Mouse (Mus musculus) hindbrain, embryonic 14.5 days (tissue): ENCODE data around the gene Scpep1. TPM values are rescaled to one million over a fixed set of nuclear protein-coding genes. Genes with fewer than 3 reads are reported as not detected.

Experiments used
- ATAC-seq: fragments of 200-750 bp; cut with Nextera tagmentation; 2 replicates; pipeline ENCODE4 v1.8.0; 2017; ENCODE audit warnings: moderate number of reproducible peaks, mild to moderate bottlenecking, moderate TSS enrichment, moderate library complexity; ENCODE audit not compliant: low FRiP score
- DNase-seq: peaks from one replicate; pipeline ENCODE4 v3.0.0-alpha.2; 2015; ENCODE audit warnings: low spot score
- H3K27ac ChIP-seq: fragments of 300-500 bp; sonication (generic); 2 replicates; pipeline ENCODE4 v1.5.1; 2014; ENCODE audit warnings: mild to moderate bottlenecking, moderate library complexity
- H3K27me3 ChIP-seq: fragments of 300-500 bp; sonication (generic); 2 replicates; pipeline ENCODE4 v1.6.1; 2014; ENCODE audit warnings: mild to moderate bottlenecking, low read length, mixed read lengths; ENCODE audit not compliant: control insufficient read depth, insufficient read depth
- H3K36me3 ChIP-seq: fragments of 300-500 bp; sonication (generic); replicated peaks from 2 replicates; pipeline ENCODE4 v1.6.1; 2014; ENCODE audit not compliant: control insufficient read depth, insufficient read depth
- H3K4me1 ChIP-seq: fragments of 300-500 bp; sonication (generic); replicated peaks from 2 replicates; pipeline ENCODE4 v1.6.1; 2014; ENCODE audit warnings: antibody characterized with exemption, low read length, mixed read lengths; ENCODE audit not compliant: control insufficient read depth, insufficient read depth
- H3K4me2 ChIP-seq: fragments of 300-500 bp; sonication (generic); replicated peaks from 2 replicates; pipeline ENCODE4 v1.6.1; 2014; ENCODE audit warnings: mild to moderate bottlenecking, moderate library complexity
- H3K4me3 ChIP-seq: fragments of 300-500 bp; sonication (generic); replicated peaks from 2 replicates; pipeline ENCODE4 v1.5.1; 2014; ENCODE audit warnings: mild to moderate bottlenecking, low read length
- H3K9ac ChIP-seq: fragments of 300-500 bp; sonication (generic); 2 replicates; pipeline ENCODE4 v1.6.1; 2014
- H3K9me3 ChIP-seq: fragments of 300-500 bp; sonication (generic); 2 replicates; pipeline ENCODE4 v1.6.1; 2016; ENCODE audit warnings: low read length; ENCODE audit not compliant: control insufficient read depth
- WGBS: fragments of 180-500 bp; shearing (Covaris S2); extraction: QIAGEN DNeasy Blood & Tissue Kit; methylation state at CpG from one replicate; pipeline ENCODE4 v1.1.7; 2014; 5-methylcytosine and 5-hydroxymethylcytosine counted together
- polyA plus RNA-seq: library from polyadenylated mRNA; unstranded; fragments of >200 nt; fragmentation: Nextera tagmentation; extraction: Ambion mirVana; gene quantifications from 2 replicates; pipeline ENCODE4 v1.2.1, GENCODE M21; 2014

Gene Scpep1
- polyA plus RNA-seq, 1 experiment from 2014 or later = 28.7 TPM

DNA sequence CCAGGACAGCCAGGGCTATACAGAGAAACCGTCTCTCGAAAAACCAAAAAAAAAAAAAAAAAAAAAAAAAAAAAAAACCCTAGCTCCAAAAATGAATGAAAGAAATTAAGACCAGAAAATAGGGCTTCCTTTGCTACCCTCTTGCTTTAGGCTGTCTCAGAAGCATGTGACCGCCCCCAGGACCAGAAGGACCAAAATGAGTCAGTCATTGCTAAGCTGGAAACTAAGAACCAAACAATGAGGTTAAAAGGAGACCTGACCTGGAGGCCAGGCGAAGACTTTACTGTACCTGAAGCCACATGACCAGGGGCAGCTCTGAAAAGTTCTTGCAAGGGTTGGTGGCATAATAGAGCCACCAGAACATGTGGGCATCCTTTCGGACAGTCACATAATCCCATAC is 3.1 kb downstream of the Scpep1 start:
- ATAC-seq = no peak
- no peaks in the 10 kb centered on the region for H3K9me3 ChIP-seq
- 97% methylated on average over 5 of the region's 5 CpGs for WGBS

DNA sequence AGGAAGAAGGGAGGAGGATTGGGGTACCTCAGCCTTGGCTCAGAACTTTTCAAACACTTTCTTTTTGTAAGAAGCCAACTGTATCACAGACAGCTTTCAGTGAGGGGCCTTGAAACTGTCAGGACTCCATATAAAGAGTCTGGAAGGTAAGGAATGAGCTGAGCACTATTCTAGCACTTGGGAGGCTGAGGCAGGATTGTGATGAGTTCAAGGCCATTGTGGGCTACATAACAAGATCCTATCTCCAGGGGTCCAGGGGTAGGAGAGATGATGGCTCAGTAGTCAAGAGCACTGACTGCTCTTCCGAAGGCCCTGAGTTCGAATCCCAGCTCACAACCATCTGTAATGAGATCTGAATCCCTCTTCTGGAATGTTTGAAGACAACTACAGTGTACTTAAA is 3.7 kb downstream of the Scpep1 start:
- peaks cover 7% of the 10 kb centered on the region; the same call in 1 of the 2 replicates for H3K36me3 ChIP-seq
- H3K4me2 ChIP-seq = no peak overlapping the region
- no peaks in the 10 kb centered on the region; the same call in 1 of the 2 replicates for H3K4me1 ChIP-seq
- ATAC-seq (no peak), DNase-seq (no peak)
- H3K27me3 ChIP-seq = no peaks in the 10 kb centered on the region
- no peak overlapping the region for H3K4me3 ChIP-seq
- no peak overlapping the region for H3K27ac ChIP-seq
- WGBS = 98% methylated on average over 2 of the region's 2 CpGs
- no peaks in the 10 kb centered on the region for H3K9me3 ChIP-seq
- H3K9ac ChIP-seq = no peak overlapping the region

More for the DNA sequence above, 3.1 kb downstream of the Scpep1 start:
- H3K4me2 ChIP-seq = no peak overlapping the region
- H3K4me1 ChIP-seq = no peaks in the 10 kb centered on the region; the same call in 1 of the 2 replicates
- H3K4me3 ChIP-seq = no peak overlapping the region
- H3K27me3 ChIP-seq = no peaks in the 10 kb centered on the region
- H3K27ac ChIP-seq = no peak overlapping the region
- no peak overlapping the region for H3K9ac ChIP-seq
- DNase-seq = no peak
- peaks cover 7% of the 10 kb centered on the region; the same call in 1 of the 2 replicates for H3K36me3 ChIP-seq

DNA sequence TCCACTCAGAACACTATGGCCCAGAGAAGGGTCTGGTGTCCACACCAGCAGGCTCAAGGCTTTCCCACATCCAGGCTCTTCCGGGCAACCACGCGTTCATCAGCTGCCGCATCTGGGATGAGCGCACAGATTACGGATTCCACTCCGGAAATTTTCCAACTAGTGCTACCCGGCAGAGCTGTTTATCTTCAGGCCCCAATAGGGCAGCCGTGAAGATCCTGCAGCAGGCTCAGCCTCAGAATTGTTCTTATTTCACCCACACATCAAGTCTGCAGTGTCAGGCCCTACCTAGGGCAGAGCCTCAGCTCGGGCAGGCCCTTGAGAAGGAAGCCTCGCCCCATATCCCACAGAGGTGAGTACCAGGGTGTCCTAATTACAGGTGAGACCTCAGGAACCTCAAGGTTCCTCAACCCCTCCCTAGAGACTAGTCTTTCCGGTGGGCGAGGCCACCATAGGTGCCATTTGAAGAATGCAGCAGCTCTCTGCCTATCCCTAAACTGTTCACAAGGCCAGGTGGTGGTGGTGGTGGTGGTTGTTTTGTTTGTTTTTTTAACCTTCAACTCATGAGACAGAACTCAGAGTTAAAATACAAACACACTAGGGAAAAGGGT is 4.5 kb downstream of the Scpep1 start:
- Histone ChIP-seq H3K9ac (no peak overlapping the region), H3K4me3 (no peak overlapping the region), H3K9me3 (no peaks in the 10 kb centered on the region), H3K36me3 (peaks cover 10% of the 10 kb centered on the region; the same call in 1 of the 2 replicates), H3K4me2 (no peak overlapping the region), H3K27me3 (no peaks in the 10 kb centered on the region), H3K27ac (no peak overlapping the region), H3K4me1 (no peaks in the 10 kb centered on the region; the same call in 1 of the 2 replicates)
- 92% methylated on average over 13 of the region's 13 CpGs for WGBS
- no peak for ATAC-seq
- DNase-seq = no peak

DNA sequence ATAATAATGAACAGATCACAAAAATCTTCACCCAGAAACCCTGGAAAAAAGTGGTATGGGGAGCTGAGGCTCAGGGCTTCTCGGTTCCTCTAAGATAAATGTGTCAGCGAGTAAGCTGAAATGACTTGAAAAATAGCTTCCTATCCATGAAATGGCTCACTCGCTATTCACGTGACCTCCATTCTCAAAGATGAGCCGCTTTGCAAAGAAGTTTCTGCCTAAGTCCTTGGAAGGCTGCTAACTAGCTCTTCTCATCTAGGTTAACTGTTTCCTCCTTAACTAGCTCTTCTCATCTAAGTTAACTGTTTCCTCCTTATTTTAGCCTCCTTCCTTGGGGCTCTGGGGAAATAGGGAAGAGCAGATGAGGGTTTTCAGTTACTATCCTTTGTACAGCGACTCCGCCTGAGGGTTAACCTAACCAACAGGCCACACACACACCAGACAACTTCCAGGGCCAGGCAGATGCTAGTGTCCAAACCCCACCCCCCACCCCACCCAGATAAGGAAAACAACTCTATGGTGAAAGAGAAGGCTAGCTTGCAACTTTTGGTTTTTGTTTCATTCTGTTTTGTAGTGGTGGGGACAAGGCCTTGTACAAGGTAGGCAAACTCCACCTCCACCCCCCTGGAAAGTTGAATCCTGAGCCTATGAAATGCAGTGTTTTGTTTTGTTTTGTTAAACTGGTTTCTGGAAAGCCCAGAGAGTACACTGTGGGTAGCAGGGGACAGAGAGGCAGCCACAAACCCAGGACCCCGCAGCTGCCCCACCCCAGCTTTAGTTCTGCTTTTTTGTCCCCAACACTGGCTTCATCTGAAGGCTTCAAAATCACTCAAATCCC is 5.2 kb downstream of the Scpep1 start:
- DNase-seq = no peak
- 91% methylated on average over 8 of the region's 8 CpGs for WGBS
- no peaks in the 10 kb centered on the region; the same call in 1 of the 2 replicates for H3K4me1 ChIP-seq
- ATAC-seq = no peak
- no peak overlapping the region for H3K9ac ChIP-seq
- H3K27ac ChIP-seq = no peak overlapping the region
- H3K4me3 ChIP-seq = no peak overlapping the region
- H3K9me3 ChIP-seq = no peaks in the 10 kb centered on the region
- no peak overlapping the region for H3K4me2 ChIP-seq
- H3K27me3 ChIP-seq = no peaks in the 10 kb centered on the region
- peaks cover 17% of the 10 kb centered on the region; the same call in 1 of the 2 replicates for H3K36me3 ChIP-seq

DNA sequence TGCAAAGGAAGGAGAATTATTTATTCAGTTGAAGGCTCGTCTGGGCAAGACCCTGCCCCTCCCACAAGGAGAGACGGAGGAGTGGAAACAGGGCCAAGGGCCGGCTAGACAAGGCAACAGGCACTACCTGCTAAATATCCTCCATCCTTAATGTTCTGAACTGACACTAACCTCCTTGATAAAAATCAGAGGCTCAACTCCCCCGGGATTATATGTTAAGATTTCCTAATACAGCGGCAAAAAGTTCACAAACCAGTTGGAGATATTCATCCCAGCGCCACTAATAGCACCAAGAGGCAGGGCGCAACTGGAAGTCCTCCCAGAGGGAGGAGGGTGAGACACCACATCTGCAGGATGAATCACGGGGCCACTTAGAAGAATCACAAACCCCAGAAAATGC is 6.4 kb downstream of the Scpep1 start:
- H3K4me3 ChIP-seq = no peak overlapping the region
- H3K36me3 ChIP-seq = peaks cover 27% of the 10 kb centered on the region; the same call in 1 of the 2 replicates
- 80% methylated on average over 8 of the region's 8 CpGs for WGBS
- H3K4me1 ChIP-seq = no peaks in the 10 kb centered on the region
- no peak overlapping the region for H3K9ac ChIP-seq
- DNase-seq = no peak
- no peak overlapping the region for H3K27ac ChIP-seq
- no peaks in the 10 kb centered on the region for H3K27me3 ChIP-seq
- no peak overlapping the region for H3K4me2 ChIP-seq
- H3K9me3 ChIP-seq = no peaks in the 10 kb centered on the region
- no peak for ATAC-seq

DNA sequence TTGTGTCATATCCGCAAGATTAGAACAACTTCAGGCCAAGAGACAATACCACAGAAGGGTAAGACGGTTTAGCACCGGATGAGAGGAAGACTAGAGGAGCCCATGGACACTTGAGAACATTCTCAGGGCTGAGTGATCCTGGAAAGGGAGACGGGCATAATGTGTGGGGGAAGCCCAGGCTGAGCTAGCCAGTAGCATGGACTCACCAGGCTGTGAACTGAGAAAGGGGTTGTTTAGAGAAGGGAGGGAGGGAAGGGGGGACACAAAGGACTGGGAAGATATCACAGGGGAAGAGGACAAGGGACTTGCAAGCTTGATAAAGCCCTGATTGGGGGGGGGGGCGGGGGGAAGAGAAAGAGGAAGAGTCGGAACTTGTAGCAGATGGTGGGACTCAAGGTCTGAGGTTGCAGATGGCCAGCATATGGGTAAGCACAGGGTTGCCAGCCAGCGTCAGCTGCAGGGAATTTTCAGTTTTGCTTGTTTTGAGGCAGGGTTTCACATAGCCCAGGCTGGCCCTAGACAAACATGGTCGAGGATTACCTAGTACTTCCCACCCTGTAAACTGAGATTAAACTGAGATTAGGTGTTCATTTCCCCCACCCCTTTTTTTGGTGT is 9.2 kb downstream of the Scpep1 start:
- no peak for ATAC-seq
- peaks cover 30% of the 10 kb centered on the region for H3K36me3 ChIP-seq
- WGBS = 69% methylated on average over 7 of the region's 8 CpGs
- H3K27me3 ChIP-seq = no peaks in the 10 kb centered on the region
- H3K4me1 ChIP-seq = no peaks in the 10 kb centered on the region
- DNase-seq = no peak
- H3K4me2 ChIP-seq = no peak overlapping the region
- no peaks in the 10 kb centered on the region for H3K9me3 ChIP-seq
- H3K4me3 ChIP-seq = no peak overlapping the region
- no peak overlapping the region for H3K27ac ChIP-seq
- no peak overlapping the region for H3K9ac ChIP-seq

DNA sequence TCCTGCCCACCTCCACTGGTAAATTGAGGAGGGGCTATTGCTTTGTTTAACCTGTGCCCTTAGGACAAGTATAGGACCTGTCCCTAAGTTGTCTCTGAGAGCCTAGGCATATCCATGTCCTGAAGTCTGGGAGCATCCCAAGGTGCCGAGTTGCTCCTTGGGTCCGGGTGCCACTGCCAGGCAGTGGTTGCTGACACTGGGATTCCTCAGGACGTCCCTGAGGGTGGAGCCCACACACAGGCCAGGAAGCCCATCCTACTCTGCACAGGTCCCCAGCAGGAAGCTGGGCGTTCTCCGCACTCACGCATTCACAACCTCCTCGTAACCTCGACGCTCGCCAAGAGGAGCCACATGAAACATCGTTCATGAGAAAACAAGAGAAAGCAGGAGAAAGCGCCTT is 13.8 kb downstream of the Scpep1 start:
- DNase-seq (peak; percentile 19), ATAC-seq (no peak)
- Histone ChIP-seq H3K27me3 (no peaks in the 10 kb centered on the region), H3K36me3 (peaks cover 34% of the 10 kb centered on the region), H3K27ac (no peak overlapping the region), H3K9ac (no peak overlapping the region), H3K4me1 (no peaks in the 10 kb centered on the region), H3K4me3 (no peak overlapping the region), H3K9me3 (no peaks in the 10 kb centered on the region), H3K4me2 (no peak overlapping the region)
- 84% methylated on average over 12 of the region's 12 CpGs for WGBS

DNA sequence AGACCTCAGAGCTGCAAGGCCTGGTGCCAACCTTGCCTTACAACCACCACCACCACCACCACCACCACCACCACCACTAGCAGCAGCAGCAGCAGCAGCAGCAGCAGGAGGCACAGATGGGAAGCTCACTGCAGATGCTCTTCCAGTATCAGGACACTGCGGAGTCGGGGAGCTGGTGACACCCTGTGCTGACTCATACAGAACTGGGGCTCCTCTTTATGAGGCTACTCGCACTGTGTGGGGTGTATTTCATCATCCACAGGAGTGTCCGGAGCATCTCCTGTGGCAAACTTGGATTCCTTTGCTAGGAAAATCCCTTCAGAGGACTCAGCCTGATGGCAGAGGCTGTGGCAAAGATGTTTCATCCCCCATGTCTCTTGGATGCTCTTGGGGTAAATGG is 15.6 kb downstream of the Scpep1 start:
- Histone ChIP-seq H3K4me2 (no peak overlapping the region), H3K4me1 (no peaks in the 10 kb centered on the region), H3K9ac (no peak overlapping the region), H3K4me3 (no peak overlapping the region), H3K27me3 (no peaks in the 10 kb centered on the region), H3K36me3 (peaks cover 30% of the 10 kb centered on the region), H3K9me3 (no peaks in the 10 kb centered on the region), H3K27ac (no peak overlapping the region)
- DNase-seq (no peak), ATAC-seq (no peak)
- WGBS = 96% methylated on average over 4 of the region's 4 CpGs

DNA sequence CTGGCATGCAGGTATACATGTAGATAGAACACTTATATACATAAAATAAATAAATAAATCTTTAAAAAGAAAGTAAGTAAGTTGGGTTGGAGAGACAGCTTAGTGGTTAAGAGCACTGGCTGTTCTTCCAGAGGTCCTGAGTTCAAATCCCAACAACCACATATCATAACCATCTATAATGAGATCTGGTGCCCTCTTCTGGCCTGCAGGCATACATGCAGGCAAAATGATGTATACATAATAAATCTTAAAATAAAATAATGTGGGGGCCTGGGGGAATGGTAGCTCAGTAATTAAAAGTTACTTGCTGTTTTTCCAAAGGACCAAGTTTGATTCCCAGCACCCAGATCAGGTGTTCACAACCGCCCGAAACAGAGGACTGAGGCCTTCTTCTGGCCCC is 16.5 kb downstream of the Scpep1 start:
- H3K4me2 ChIP-seq = no peak overlapping the region
- no peak overlapping the region for H3K27ac ChIP-seq
- no peaks in the 10 kb centered on the region for H3K27me3 ChIP-seq
- 95% methylated on average over 2 of the region's 2 CpGs for WGBS
- H3K4me3 ChIP-seq = no peak overlapping the region
- H3K4me1 ChIP-seq = no peaks in the 10 kb centered on the region
- no peak for DNase-seq
- no peak overlapping the region for H3K9ac ChIP-seq
- no peaks in the 10 kb centered on the region for H3K9me3 ChIP-seq
- H3K36me3 ChIP-seq = peaks cover 26% of the 10 kb centered on the region
- ATAC-seq = no peak
